Mouse (Mus musculus) adipocyte (in vitro differentiated cells): Measurements from ENCODE around the gene Denr.

Source experiments
- DNase-seq: peaks from one replicate; pipeline ENCODE4 v3.0.0-alpha.2; 2016; ENCODE audit warnings: low spot score

Gene Denr

GRCm38 (mm10) chr5:123907631-123907977 is 629 bp downstream of the Denr start:
- no peak for DNase-seq

- no peak for DNase-seq
Measured at GRCm38 (mm10) chr5:123914852-123915251, 7.9 kb downstream of the Denr start.

- DNase-seq, result no peak
Measured at GRCm38 (mm10) chr5:123922112-123922511, 15.1 kb downstream of the Denr start.

GRCm38 (mm10) chr5:123927118-123927517 is 20.1 kb downstream of the Denr start, which contains the start of gene Gm43518:
TSS of gene Gm43518 (plus strand) at chr5:123927418.
- DNase-seq, result no peak

GRCm38 (mm10) chr5:123930508-123930989 is 23.6 kb downstream of the Denr start, which contains the start of gene Ccdc62:
TSS of gene Ccdc62 (plus strand) at chr5:123930679.
- peak; percentile 90 for DNase-seq

- no peak for DNase-seq
Measured at GRCm38 (mm10) chr5:123931131-123931530, 24.2 kb downstream of the Denr start.

- DNase-seq, result no peak
Measured at GRCm38 (mm10) chr5:123932927-123933326, 26.0 kb downstream of the Denr start.

- no peak for DNase-seq
Measured at GRCm38 (mm10) chr5:123933556-123933955, 26.6 kb downstream of the Denr start.

- DNase-seq, result no peak
Measured at GRCm38 (mm10) chr5:123933957-123934591, 27.1 kb downstream of the Denr start.

- DNase-seq, result no peak
Measured at GRCm38 (mm10) chr5:123935931-123936330, 29.0 kb downstream of the Denr start.

- DNase-seq, result no peak
Measured at GRCm38 (mm10) chr5:123938479-123938878, 31.5 kb downstream of the Denr start.

- no peak for DNase-seq
Measured at GRCm38 (mm10) chr5:123946546-123946945, 39.6 kb downstream of the Denr start.

GRCm38 (mm10) chr5:123947041-123947761 is 40.2 kb downstream of the Denr start:
- peak; percentile 85 for DNase-seq

- DNase-seq, result peak; percentile 53
Measured at GRCm38 (mm10) chr5:123952365-123953045, 45.5 kb downstream of the Denr start.

- DNase-seq, result no peak
Measured at GRCm38 (mm10) chr5:123957213-123957612, 50.2 kb downstream of the Denr start.

- DNase-seq, result no peak
Measured at GRCm38 (mm10) chr5:123959018-123959417, 52.0 kb downstream of the Denr start.

GRCm38 (mm10) chr5:123960129-123960528 is 53.2 kb downstream of the Denr start:
- DNase-seq, result no peak

GRCm38 (mm10) chr5:123961046-123961445 is 54.1 kb downstream of the Denr start:
- no peak for DNase-seq

- no peak for DNase-seq
Measured at GRCm38 (mm10) chr5:123964208-123964607, 57.2 kb downstream of the Denr start.

- DNase-seq, result no peak
Measured at GRCm38 (mm10) chr5:123966759-123967158, 59.8 kb downstream of the Denr start.

- DNase-seq, result no peak
Measured at GRCm38 (mm10) chr5:123968468-123968867, 61.5 kb downstream of the Denr start.

GRCm38 (mm10) chr5:123969216-123969615 is 62.2 kb downstream of the Denr start:
- no peak for DNase-seq

GRCm38 (mm10) chr5:123970576-123970975 is 63.6 kb downstream of the Denr start:
- no peak for DNase-seq
